Mouse (Mus musculus): Measurements from ENCODE around the gene Lpp.

Lpp gene

GRCm38 (mm10) chr16:25037361-25037760 lies 644.1 kb downstream of the Lpp start:
- in situ Hi-C loops (cut with MboI, MseI): no loop called here

GRCm38 (mm10) chr16:25038529-25038928 lies 645.2 kb downstream of the Lpp start:
- in situ Hi-C loops (cut with MboI, MseI): no loop called here

- in situ Hi-C loops (cut with MboI, MseI): no loop called here
Observed at GRCm38 (mm10) chr16:25039904-25040303, 646.6 kb downstream of the Lpp start.

DNA sequence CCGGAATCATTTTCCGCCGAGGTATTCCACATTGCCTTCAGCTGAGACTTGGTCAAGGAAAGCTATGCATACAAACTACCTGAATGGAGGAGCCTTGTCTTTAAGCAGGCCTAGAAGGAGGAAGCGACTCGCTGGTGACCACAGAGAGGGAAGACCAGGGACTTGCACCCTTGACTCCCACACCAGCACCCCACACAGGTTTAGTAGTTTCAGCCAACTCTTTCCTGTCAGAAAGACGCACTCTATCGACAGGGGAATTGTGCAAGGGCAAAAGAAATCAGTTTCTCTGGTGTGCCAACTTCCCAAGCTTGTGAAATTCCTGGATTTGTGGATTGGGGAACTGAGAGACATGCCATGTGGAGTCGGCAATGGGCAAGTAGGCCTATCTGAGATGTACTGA lies 647.9 kb downstream of the Lpp start:
- in situ Hi-C loops (cut with MboI, MseI): no loop called here

DNA sequence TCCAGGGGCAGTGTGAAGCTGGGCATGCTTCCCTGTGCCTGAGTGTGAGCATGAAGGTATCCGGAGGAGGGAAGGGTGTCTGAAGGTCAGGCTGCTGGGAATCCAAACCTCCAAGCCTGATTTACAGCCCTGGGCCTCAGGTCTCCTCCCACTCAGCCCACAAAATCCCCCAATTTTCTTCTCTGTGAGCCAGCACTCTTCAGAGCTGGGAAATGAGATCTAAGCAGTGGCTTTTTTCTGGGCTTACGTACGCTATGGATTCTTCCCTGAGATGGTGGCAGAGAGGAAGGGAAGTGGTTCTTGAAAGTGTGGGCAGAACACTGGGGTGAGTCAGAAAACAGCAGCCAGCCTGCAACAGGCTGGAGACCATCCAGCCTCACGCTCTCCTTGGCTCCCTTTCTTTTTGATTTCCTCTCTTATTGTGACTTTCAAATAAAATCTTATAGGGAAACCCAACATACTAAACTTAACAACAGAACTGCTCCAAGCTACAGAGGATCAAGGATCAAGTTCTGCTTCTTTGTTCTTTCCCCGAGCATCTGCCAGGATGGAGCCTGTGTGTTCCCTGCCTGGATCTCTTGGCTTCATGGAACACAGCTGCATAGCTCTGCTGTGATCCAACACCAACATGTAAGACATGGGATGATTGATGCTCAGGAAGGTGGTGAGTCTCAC lies 648.7 kb downstream of the Lpp start:
- in situ Hi-C loops (cut with MboI, MseI): no loop called here

Data from T-helper 1 cell (primary cell).